Mouse (Mus musculus) heart, embryonic 14.5 days (tissue): ENCODE data around the gene Kti12. TPM values are rescaled to one million over a fixed set of nuclear protein-coding genes. Genes with fewer than 3 reads are reported as not detected.
A peak's percentile ranks its signal among the peaks of the same experiment; 100 is the strongest.

Experiments
- ATAC-seq: fragments of 200-750 bp; cut with Nextera tagmentation; 2 replicates; pipeline ENCODE4 v1.8.0; 2017; ENCODE audit warnings: low read depth, moderate TSS enrichment; ENCODE audit not compliant: insufficient number of reproducible peaks, insufficient read depth, low FRiP score
- H3K27ac ChIP-seq, 2 experiments: fragments of 200-500 bp in 1 of 2; fragments of 300-500 bp in 1 of 2; sonication (generic) in 1 of 2; replicated peaks in 1 of 2; 2 replicates each; pipeline ENCODE4 v1.5.1; 2012 to 2014; ENCODE audit warnings: low read depth in 2 of 2, low read length in 2 of 2, control low read depth in 1 of 2, mild to moderate bottlenecking in 1 of 2, mixed read lengths in 1 of 2; ENCODE audit not compliant: control insufficient read depth in 1 of 2, insufficient read depth in 1 of 2
- H3K27me3 ChIP-seq: fragments of 300-500 bp; sonication (generic); 2 replicates; pipeline ENCODE4 v1.6.1; 2014; ENCODE audit warnings: mild to moderate bottlenecking, low read length, control low read depth; ENCODE audit not compliant: control insufficient read depth, insufficient read depth
- H3K36me3 ChIP-seq: fragments of 300-500 bp; sonication (generic); 2 replicates; pipeline ENCODE4 v1.6.1; 2014; ENCODE audit warnings: mild to moderate bottlenecking, control low read depth, low read length, mixed read lengths; ENCODE audit not compliant: control insufficient read depth, insufficient read depth
- H3K4me1 ChIP-seq, 2 experiments: fragments of 200-500 bp in 1 of 2; fragments of 300-500 bp in 1 of 2; sonication (generic) in 1 of 2; 2 replicates each; pipeline ENCODE4 v1.6.1; 2012 to 2014; ENCODE audit warnings: low read length in 2 of 2, control low read depth in 1 of 2, mixed read lengths in 1 of 2; ENCODE audit not compliant: control insufficient read depth in 2 of 2, insufficient read depth in 2 of 2
- H3K4me2 ChIP-seq: fragments of 300-500 bp; sonication (generic); 2 replicates; pipeline ENCODE4 v1.6.1; 2014; ENCODE audit warnings: mild to moderate bottlenecking, low read length
- H3K4me3 ChIP-seq, 2 experiments: fragments of 200-500 bp in 1 of 2; fragments of 300-500 bp in 1 of 2; sonication (generic) in 1 of 2; 2 replicates each; pipeline ENCODE4 v1.5.1; 2012 to 2014; ENCODE audit warnings: low read length in 2 of 2, mild to moderate bottlenecking in 2 of 2, control low read depth in 1 of 2, low read depth in 1 of 2, moderate library complexity in 1 of 2; ENCODE audit not compliant: control insufficient read depth in 1 of 2, insufficient read depth in 1 of 2
- H3K9ac ChIP-seq: fragments of 300-500 bp; sonication (generic); 2 replicates; pipeline ENCODE4 v1.6.1; 2014; ENCODE audit warnings: mild to moderate bottlenecking, low read length
- H3K9me3 ChIP-seq: fragments of 300-500 bp; sonication (generic); 2 replicates; pipeline ENCODE4 v1.6.1; 2016; ENCODE audit warnings: low read length, control low read depth; ENCODE audit not compliant: control insufficient read depth
- WGBS: fragments of 180-500 bp; shearing (Covaris S2); extraction: QIAGEN DNeasy Blood & Tissue Kit; methylation state at CpG from one replicate; pipeline ENCODE4 v1.1.7; 2014; 5-methylcytosine and 5-hydroxymethylcytosine counted together
- polyA plus RNA-seq: library from polyadenylated mRNA; unstranded; fragments of >200 nt; fragmentation: Nextera tagmentation; extraction: Ambion mirVana; gene quantifications from 2 replicates; pipeline ENCODE4 v1.2.1, GENCODE M21; 2014

The Kti12 gene
- polyA plus RNA-seq, 1 experiment from 2014 or later = 23.8 TPM

- Histone ChIP-seq H3K9ac (peak overlapping the region; percentile 45), H3K4me3 (no peak overlapping the region), H3K27ac (peak overlapping the region; percentile 82 to 92), H3K9me3 (no peaks in the 10 kb centered on the region), H3K27me3 (no peaks in the 10 kb centered on the region), H3K4me2 (peak overlapping the region; percentile 50), H3K4me1 (peaks cover 10 to 40% of the 10 kb centered on the region in 2 experiments), H3K36me3 (peaks cover 9% of the 10 kb centered on the region; the same call in 1 of the 2 replicates)
- WGBS = 29% methylated on average over 4 of the region's 4 CpGs
- no peak for ATAC-seq
Measured at GRCm38 (mm10) chr4:108838031-108838430, 9.6 kb upstream of the Kti12 start.

- H3K4me2 ChIP-seq = no peak overlapping the region
- H3K4me3 ChIP-seq = no peak overlapping the region
- peaks cover 6 to 30% of the 10 kb centered on the region in 2 experiments; a peak in 3 of 4 replicates for H3K4me1 ChIP-seq
- H3K27me3 ChIP-seq = no peaks in the 10 kb centered on the region
- H3K9ac ChIP-seq = no peak overlapping the region
- 59% methylated on average over 7 of the region's 7 CpGs for WGBS
- peaks cover 9% of the 10 kb centered on the region; the same call in 1 of the 2 replicates for H3K36me3 ChIP-seq
- no peaks in the 10 kb centered on the region for H3K9me3 ChIP-seq
- H3K27ac ChIP-seq = no peak overlapping the region
- no peak for ATAC-seq
Measured at GRCm38 (mm10) chr4:108841920-108842578, 5.5 kb upstream of the Kti12 start.

GRCm38 (mm10) chr4:108843336-108843735, 4.2 kb upstream of the Kti12 start:
- Histone ChIP-seq H3K27ac (no peak overlapping the region), H3K9me3 (no peaks in the 10 kb centered on the region), H3K36me3 (peaks cover 9% of the 10 kb centered on the region; the same call in 1 of the 2 replicates), H3K4me2 (no peak overlapping the region), H3K27me3 (no peaks in the 10 kb centered on the region), H3K4me3 (no peak overlapping the region), H3K4me1 (peaks cover 4 to 23% of the 10 kb centered on the region in 2 experiments; a peak in 3 of 4 replicates), H3K9ac (no peak overlapping the region)
- ATAC-seq = no peak

GRCm38 (mm10) chr4:108845824-108846569, 1.6 kb upstream of the Kti12 start:
- Histone ChIP-seq H3K4me2 (no peak overlapping the region), H3K36me3 (peaks cover 14% of the 10 kb centered on the region), H3K27ac (no peak overlapping the region), H3K4me3 (no peak overlapping the region), H3K4me1 (peaks cover 4 to 25% of the 10 kb centered on the region in 2 experiments; a peak in 3 of 4 replicates), H3K9ac (no peak overlapping the region), H3K27me3 (no peaks in the 10 kb centered on the region), H3K9me3 (no peaks in the 10 kb centered on the region)
- 82% methylated on average over 5 of the region's 5 CpGs for WGBS
- ATAC-seq = no peak

- Histone ChIP-seq H3K4me1 (peaks cover 2 to 18% of the 10 kb centered on the region in 2 experiments; a peak in 3 of 4 replicates), H3K4me3 (peak within 1 kb of the TSS; percentile 80 to 93), H3K4me2 (peak within 1 kb of the TSS; percentile 85), H3K27ac (peak within 1 kb of the TSS; percentile 73 to 94), H3K36me3 (peaks cover 27% of the 10 kb centered on the region), H3K27me3 (no peaks in the 10 kb centered on the region), H3K9me3 (no peaks in the 10 kb centered on the region), H3K9ac (peak within 1 kb of the TSS; percentile 89)
- 12% methylated on average over 20 of the region's 20 CpGs for WGBS
- no peak for ATAC-seq
Measured at GRCm38 (mm10) chr4:108848505-108848848, 892 bp downstream of the Kti12 start, which contains the start of gene A730015C16Rik. Gene A730015C16Rik (minus strand): TSS chr4:108848619.

GRCm38 (mm10) chr4:108866806-108867205, 19.2 kb downstream of the Kti12 start:
- no peak overlapping the region for H3K27ac ChIP-seq
- 71% methylated on average over 7 of the region's 7 CpGs for WGBS
- H3K9ac ChIP-seq = no peak overlapping the region
- H3K9me3 ChIP-seq = no peaks in the 10 kb centered on the region
- ATAC-seq = no peak
- peaks cover 30% of the 10 kb centered on the region for H3K36me3 ChIP-seq
- H3K27me3 ChIP-seq = no peaks in the 10 kb centered on the region
- no peaks in the 10 kb centered on the region for H3K4me1 ChIP-seq
- no peak overlapping the region for H3K4me2 ChIP-seq
- no peak overlapping the region for H3K4me3 ChIP-seq

GRCm38 (mm10) chr4:108869730-108870374, 22.3 kb downstream of the Kti12 start:
- H3K9ac ChIP-seq = no peak overlapping the region
- WGBS = 32% methylated on average over 10 of the region's 10 CpGs
- peak; percentile 56; the same call in 1 of the 2 replicates for ATAC-seq
- H3K36me3 ChIP-seq = 0 out of 2 replicates have a peak, but pooled peaks cover 1% of the 10 kb centered on the region
- H3K4me1 ChIP-seq = no peaks in the 10 kb centered on the region
- H3K9me3 ChIP-seq = no peaks in the 10 kb centered on the region
- H3K27me3 ChIP-seq = no peaks in the 10 kb centered on the region
- H3K4me2 ChIP-seq = no peak overlapping the region
- H3K4me3 ChIP-seq = no peak overlapping the region
- no peak overlapping the region for H3K27ac ChIP-seq
